Mouse (Mus musculus) gastrocnemius, postnatal 4 days (tissue): ENCODE data around the gene Ngp. TPM values are rescaled to one million over a fixed set of nuclear protein-coding genes. Genes with fewer than 3 reads are reported as not detected.

Experiments used
- DNase-seq, 2 experiments: peaks; one replicate each; pipeline ENCODE4 v3.0.0; 2021 to 2022; ENCODE audit warnings: low spot score in 2 of 2, mixed read lengths in 2 of 2
- total RNA-seq, 2 experiments: library from RNA; stranded (reverse); gene quantifications; 2 replicates each; pipeline ENCODE4 v1.2.3; 2021

The Ngp gene
- total RNA-seq, 2 experiments from 2014 or later: 0.98 to 3.5 TPM

DNA sequence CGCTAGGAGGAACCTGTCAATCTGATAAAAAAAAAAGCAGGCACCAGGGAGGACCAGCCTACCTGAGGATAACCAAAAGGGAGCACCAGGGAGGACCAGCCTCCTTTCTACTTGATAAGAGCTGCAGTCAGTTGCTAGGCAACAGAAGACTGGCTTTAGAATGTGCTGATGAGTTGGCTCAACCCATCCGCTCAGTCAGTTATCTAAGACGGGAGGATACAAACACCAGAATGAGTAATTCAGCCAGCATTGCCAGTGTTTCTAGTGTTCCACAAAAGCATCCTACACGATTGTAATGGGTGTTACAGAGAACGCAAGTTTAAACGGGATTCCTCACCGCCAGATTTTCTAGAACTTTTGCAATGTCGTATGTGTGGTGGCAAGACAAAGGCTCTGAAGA lies 11.7 kb downstream of the Ngp start:
- DNase-seq: no peak

DNA sequence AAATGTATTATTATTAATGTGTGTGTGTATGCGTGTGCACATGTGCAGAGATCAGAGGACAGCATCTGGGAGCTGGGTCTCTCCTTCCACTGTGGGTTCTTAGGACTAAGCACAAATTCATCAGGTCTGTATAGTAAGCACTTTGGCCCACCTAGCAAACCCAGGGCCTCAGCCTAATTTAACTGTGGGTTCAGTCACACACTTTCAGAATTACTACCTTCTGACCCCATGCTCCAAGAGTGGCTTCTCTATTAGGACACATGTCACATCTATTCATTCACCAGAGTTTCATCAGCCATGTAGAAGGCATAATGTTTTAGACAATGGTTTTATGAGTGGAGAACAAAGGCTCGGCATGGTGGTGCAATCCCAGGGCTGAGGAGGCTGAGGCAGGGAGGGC lies 13.5 kb downstream of the Ngp start:
- DNase-seq: no peak

DNA sequence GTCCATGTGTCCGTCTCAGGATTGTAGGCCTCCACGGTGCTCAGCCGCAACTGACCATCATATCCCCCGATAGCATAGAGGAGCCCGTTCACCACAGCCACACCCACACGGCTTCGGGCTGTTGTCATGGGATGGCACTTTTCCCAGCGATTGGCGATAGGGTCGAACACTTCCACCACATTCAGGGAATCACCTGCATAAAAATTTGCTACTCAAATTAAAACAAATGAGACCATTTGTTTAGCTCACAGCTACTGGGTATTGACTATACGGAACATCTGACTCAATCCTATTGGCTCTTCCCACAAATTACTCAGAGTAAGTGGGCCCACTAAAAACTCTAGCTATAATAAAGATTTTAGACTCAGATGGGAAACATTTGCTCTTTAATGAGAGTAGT lies 16.5 kb downstream of the Ngp start:
- DNase-seq: no peak

DNA sequence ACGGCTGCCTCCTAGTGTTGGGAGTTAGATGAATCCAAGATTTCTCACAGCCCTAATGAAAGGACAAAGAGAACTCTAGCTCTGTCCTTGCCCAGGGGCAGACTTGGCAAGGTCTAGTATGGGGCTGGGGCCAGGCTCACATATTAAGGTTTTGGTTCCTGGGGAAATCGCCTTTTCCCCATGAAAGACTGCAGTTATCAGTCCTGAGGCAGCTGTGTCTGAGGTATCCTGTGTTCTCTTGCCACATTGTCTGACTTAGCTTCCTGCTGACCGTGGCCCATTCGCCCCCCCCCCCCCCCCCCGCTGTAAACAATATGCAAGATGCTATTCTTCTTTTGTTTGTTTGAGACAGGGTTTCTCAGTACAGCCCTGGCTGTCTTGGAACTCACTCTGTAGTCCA lies 20.5 kb downstream of the Ngp start:
- DNase-seq: no peak

DNA sequence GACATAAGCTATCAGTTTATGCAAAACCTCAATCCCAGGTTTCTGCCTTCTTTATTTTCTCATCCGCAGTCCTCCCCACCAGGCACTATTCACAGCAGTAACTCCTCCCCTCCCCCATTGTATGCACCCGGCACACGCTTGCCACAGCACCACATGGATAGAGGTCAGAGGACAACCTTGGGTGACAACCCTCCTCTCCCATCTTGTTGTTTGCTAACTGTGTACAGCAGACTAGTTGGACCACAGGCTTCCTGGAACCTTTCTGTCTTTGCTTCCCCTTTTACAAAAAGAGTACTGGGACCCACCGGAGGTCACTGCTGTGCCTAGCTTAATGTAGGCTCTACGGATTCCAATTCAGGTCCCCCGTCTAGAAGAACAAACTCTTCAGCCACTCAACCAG lies 21.0 kb downstream of the Ngp start:
- DNase-seq: no peak

DNA sequence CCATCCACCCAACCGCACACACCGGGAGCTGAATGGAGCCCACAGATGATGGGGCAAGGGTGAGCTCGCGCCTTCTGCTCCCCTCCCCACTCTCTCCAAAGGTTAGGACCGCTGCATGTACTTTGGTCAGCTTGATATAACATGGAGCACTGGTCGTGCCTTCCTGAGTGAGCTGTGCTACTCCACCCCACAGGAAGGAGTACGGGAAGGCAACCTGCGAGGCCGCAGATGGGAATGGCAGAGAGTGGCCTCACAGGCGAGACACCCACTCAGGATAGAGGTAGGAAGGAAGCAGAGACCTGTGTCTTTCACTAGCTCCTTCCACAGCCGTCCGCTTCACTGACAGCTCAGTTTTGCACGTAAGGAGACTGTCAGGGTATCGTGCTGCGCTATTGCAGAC lies 28.8 kb downstream of the Ngp start:
- no peak for DNase-seq

DNA sequence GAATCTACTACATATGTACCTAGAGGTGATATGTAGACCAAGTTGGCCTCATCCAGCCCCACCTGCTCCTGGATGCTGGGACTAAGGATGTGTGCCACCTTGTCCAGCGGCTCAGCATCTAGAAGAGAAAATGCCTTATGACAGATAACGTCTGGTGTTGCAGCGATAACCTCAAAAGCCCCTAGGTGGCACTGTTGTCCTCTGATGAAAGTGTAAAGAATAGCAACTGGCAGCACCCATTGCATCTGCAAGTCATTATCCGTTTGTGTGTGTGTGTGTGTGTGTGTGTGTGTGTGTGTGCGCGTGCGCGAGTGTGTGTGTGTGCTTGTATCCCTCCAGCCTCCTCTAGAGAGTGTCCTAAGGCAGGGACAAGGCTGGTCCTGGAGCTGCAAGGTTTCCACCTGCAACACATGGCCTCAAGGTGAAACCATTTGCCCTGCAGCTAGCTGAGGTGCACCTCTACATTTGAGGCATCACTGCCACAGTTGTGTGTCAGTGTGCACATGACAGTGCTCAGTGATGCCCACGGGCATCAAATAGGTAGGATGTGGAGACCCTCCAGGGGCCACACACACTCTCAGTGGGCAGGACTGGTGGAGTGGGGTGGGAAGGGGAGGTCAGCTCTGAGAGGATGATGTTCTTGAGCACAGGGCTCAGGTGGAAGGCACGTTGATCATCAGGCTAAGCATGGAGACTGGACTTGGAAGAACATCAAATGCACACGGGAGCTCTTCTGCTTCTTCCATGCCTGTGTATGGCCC lies 29.5 kb downstream of the Ngp start:
- DNase-seq: peak; percentile 68 to 76

DNA sequence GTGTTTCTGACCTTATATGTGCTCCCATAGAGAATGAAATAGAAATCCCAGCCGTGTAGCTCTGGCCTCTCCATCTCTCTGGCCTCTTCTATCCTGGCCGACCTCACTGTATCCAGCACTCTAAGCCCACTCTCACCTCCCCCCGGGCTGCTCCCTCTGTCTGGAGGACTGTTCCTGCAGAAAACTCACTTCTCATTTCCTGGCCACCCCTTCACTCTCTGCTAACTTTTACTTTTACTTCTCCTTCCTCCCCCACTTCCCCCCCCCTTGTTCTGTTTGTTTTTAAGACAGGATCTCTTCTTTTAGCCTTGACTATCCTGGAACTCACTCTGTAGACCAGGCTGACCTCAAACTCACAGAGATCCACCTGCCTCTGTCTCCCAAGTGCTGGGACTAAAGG lies 33.0 kb downstream of the Ngp start:
- DNase-seq: no peak

DNA sequence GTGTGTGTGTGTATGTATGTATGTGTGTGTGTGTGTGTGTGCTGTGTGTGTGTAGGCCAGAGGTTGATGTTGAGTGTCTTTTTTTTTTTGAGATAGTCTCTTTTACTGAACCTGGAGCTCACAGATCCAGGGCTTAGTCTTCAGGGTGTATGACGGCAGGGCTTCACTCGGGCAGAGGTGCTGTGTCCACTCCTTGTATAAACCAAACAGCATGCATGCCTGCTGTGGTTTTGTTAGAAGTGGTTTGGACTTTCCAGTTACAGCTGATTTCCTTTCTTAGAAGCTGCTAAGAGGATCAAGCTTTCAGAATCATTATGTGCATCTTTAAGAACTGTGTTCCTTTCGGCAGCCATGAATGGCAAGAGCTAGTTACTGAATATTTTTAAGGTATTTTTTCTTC lies 38.4 kb downstream of the Ngp start:
- no peak for DNase-seq

DNA sequence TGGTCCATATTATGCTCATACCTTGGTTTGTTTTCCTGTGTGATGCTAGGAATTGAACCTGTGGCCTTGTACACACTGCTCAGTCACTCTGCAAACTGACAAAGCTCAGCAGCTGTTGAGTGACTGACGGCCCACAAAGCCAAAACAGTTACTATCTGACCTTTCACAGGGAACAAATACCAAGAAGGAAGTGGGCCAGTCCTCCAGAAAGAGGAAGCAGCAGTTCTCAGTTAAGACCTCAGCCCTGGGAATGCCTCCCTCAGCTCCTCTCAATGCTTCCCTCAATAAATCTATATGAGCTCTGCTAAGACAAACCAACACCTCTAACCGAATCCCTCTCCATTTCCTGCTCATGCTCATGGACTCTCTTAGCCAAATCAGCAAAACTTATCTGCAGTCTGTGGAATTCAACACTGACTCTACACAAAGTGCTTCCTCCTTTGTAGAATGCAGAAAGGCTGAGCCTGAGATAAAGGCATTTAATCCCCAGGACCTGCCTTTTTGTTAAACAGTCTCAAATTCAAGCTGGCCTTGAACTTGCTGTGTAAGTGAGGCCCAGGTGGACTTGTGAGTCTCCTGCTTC lies 39.7 kb downstream of the Ngp start:
- no peak for DNase-seq

DNA sequence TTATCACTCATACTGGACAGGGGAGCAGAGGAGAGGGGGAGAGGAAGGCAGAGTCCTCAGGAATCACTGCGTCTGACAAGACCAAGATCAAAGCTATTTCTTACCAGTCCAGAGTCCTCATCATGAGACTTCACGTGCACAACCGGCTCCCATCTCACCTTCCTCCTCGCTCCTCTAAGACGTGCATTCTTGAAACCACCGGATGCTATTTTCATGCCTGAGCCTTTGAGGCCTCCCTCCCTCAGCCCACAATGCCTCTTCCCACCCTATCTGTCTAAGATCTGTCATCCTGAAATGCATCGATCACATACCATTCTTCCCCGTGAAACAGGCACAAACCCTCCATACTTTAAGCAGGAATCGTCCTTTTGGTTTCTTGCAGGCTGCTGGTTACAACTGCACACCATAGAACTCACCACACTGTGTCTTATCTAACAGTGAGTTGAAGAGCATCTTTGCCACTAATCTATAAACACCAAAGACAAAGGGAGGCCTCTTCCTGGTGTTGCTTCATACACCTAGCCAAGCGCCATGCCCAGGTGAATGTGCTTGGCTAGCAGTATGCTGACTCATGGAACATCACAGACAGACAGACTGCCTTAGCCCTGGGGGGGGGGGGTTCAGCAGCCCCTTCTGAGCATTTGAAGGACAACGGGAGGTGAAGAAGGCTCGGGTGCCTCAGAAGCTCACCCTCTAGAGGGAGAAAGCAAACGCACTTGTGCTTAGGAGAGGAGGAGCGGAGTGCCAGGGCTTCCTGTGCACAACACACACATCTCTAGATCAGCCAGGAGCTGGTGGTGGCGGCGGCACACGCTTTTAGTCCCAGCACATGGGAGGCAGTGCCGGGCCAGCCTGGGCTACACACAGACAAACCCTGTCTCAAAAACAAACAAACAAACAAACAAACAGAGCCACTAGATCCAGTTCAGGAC lies 41.6 kb downstream of the Ngp start:
- no peak for DNase-seq

DNA sequence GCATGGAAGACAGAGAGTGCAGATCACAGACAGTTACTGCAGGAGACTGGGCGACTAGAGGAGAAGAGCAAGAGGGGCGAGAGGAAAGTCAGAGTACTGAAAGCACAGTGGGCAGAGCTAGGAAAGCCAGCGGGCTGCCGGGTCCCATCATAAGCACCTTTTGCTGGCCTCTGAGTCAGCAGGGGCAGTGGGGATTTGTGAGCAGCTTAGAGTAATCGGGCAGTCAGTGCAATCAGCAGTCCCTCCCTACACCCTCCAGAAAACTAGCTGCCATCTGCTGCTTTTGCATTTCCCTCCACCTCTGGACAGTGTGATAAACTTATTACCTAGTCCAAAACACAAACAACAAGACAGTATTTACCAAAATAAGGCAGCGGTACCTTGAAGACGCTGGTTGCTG lies 42.8 kb downstream of the Ngp start:
- no peak for DNase-seq

DNA sequence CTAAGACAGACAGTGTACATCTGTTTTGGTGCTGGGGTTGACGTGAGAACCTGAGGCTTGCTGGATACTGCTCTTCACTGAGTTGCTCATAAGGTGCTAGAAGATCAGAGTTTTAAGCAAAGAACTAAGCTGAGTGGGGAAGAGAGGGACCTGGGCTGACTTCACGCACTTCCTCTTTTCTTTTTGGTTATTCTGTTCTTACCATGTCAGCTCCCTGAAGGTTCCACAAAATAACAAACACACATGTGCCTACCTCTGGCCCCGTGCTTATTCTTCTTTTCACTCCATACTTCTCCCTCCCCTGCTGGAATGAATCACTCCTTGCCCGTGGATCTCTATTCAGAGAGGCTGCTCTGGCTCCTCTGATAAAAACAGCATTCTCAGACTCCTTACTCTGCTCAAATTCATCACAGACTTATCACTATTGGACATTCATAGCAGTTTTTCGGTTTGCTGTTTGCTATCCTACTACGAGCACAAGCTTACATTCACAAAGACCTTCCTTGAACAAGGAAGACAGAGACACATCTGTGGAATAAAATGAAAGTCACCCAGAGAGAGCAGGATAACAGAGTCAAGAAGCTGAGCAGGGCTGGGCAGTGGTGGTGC lies 44.5 kb downstream of the Ngp start:
- DNase-seq: no peak

DNA sequence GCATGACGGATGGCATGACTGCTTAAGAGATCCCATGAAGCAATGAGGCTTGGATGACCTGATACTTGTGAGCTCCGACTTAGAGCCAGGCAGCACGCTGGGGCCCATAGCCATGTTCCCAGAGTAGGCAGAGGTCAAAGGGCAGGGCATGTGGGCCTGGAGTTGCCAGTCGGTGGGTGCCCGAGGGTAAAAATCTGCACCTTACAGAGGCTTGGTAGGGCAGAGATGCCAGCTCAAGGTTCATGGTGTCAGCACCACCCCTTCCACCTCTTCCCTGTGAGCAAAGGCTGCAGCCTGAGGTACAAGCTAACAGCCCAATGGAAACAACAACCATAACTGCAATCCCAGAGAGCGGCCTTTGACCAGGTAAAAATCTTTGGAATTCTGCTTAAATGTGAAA lies 45.8 kb downstream of the Ngp start:
- DNase-seq: no peak

DNA sequence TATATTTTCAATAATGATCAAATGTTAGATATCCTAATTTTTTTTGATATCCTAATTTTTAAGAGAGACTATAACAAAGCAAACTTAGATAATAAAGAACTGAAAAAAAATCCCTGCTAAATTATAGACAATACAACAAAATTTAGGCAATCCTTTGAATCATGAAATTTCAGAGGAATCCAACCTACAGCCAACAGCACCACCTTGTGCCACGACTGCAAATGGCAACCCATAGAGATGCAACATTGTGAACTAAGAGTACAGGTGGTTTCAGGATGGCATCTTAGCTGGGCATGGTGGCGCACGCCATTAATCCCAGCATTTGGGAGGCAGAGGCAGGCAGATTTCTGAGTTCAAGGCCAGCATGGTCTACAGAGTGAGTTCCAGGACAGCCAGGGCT lies 46.6 kb downstream of the Ngp start:
- no peak for DNase-seq

Other genes starting within 250 kb of the Ngp start
- 1 to 10 TPM; 1.5 to 2.2 TPM for gene Cspg5, start 176.0 kb upstream of the Ngp start, total RNA-seq
- 1 to 10 TPM; 4.8 to 5.5 TPM for gene Elp6, start 114.6 kb upstream of the Ngp start, total RNA-seq
- 10 to 100 TPM; 25.1 to 29.4 TPM for gene Scap, start 86.5 kb upstream of the Ngp start, total RNA-seq
- 10 to 100 TPM; 29.5 to 34.0 TPM for gene Ptpn23, start 11.5 kb upstream of the Ngp start, total RNA-seq
- 10 to 100 TPM; 11.7 to 12.6 TPM for gene Klhl18, start 56.9 kb downstream of the Ngp start, total RNA-seq
- under 1 TPM; 0.29 to 0.52 TPM for gene Kif9, start 57.2 kb downstream of the Ngp start, total RNA-seq
- gene Setd2, start 112.8 kb downstream of the Ngp start, total RNA-seq: 10 to 100 TPM; 61.7 to 62.3 TPM
- 1 to 10 TPM; 4.0 to 4.3 TPM for gene Nradd, start 204.7 kb downstream of the Ngp start, total RNA-seq
- gene Nbeal2, start 234.4 kb downstream of the Ngp start, total RNA-seq: 1 to 10 TPM; 3.1 to 3.4 TPM
- gene Ccdc12, start 236.8 kb downstream of the Ngp start, total RNA-seq: 10 to 100 TPM; 57.0 to 57.9 TPM